In genomic region chr9:44030646-44031045, GRCm38 (mm10) we compare ENCODE assay signal across 11 mouse cellular contexts. TPM values are rescaled to one million over a fixed set of nuclear protein-coding genes. Genes with fewer than 3 reads are reported as not detected.
"Had no signal": no experiment of that assay in that cellular context is flagged by ENCODE, and none has a peak within 500 bp of the region (broad histone marks: within the 10 kb centered on the region; RNA-seq: fewer than 3 reads in every experiment).

No protein-coding gene starts in this region.

- H3K9ac ChIP-seq: liver, embryonic 15.5 days; midbrain, embryonic 13.5 days; neural tube, embryonic 12.5 days; stomach, embryonic 15.5 days had no signal

- H3K36me3 ChIP-seq: limb, embryonic 10.5 days; liver, embryonic 15.5 days; midbrain, embryonic 13.5 days; neural tube, embryonic 12.5 days; stomach, embryonic 15.5 days had no signal

- H3K4me1 ChIP-seq: limb, embryonic 10.5 days; liver, embryonic 15.5 days; midbrain, embryonic 13.5 days; neural tube, embryonic 12.5 days; stomach, embryonic 15.5 days had no signal

- H3K4me3 ChIP-seq: left cerebral cortex, adult 2 months; limb, embryonic 10.5 days; liver, embryonic 15.5 days; midbrain, embryonic 13.5 days; myocyte; neural tube, embryonic 12.5 days; stomach, embryonic 15.5 days had no signal

- DNase-seq: kidney, postnatal 4 days; lung, adult 2 months; lung, postnatal 36 days had no signal

- H3K9me3 ChIP-seq: limb, embryonic 10.5 days; liver, embryonic 15.5 days; midbrain, embryonic 13.5 days; neural tube, embryonic 12.5 days; stomach, embryonic 15.5 days had no signal

- ATAC-seq: midbrain, embryonic 13.5 days had no signal

- H3K4me2 ChIP-seq: liver, embryonic 11.5 days; liver, embryonic 15.5 days; midbrain, embryonic 13.5 days; neural tube, embryonic 12.5 days; stomach, embryonic 15.5 days had no signal

- H3K27me3 ChIP-seq: liver, embryonic 15.5 days; midbrain, embryonic 13.5 days; neural tube, embryonic 12.5 days; stomach, embryonic 15.5 days had no signal

- H3K27ac ChIP-seq: left cerebral cortex, adult 2 months; limb, embryonic 10.5 days; liver, embryonic 15.5 days; midbrain, embryonic 13.5 days; neural tube, embryonic 12.5 days; stomach, embryonic 15.5 days had no signal

RNA-seq across cellular contexts. Expression of gene Thy1, which starts 12.5 kb away (rescaled TPM):
- polyA plus RNA-seq: myocyte had no signal
